Mouse (Mus musculus) heart, postnatal 36 days (tissue): ENCODE data around the gene Creb3l2. TPM values are rescaled to one million over a fixed set of nuclear protein-coding genes. Genes with fewer than 3 reads are reported as not detected.

Experiments used
- DNase-seq, 2 experiments: peaks; one replicate each; pipeline ENCODE4 v3.0.0; 2021 to 2022
- intact Hi-C: fragments of 180-260 bp; cut with DNase I; formaldehyde crosslinking; loops from one replicate; pipeline ENCODE4 v1.15.1; 2025
- total RNA-seq, 2 experiments: library from RNA; stranded (reverse); gene quantifications; 2 replicates each; pipeline ENCODE4 v1.2.3; 2021

Creb3l2 gene
- total RNA-seq, 2 experiments from 2014 or later: 21.5 to 22.6 TPM

DNA sequence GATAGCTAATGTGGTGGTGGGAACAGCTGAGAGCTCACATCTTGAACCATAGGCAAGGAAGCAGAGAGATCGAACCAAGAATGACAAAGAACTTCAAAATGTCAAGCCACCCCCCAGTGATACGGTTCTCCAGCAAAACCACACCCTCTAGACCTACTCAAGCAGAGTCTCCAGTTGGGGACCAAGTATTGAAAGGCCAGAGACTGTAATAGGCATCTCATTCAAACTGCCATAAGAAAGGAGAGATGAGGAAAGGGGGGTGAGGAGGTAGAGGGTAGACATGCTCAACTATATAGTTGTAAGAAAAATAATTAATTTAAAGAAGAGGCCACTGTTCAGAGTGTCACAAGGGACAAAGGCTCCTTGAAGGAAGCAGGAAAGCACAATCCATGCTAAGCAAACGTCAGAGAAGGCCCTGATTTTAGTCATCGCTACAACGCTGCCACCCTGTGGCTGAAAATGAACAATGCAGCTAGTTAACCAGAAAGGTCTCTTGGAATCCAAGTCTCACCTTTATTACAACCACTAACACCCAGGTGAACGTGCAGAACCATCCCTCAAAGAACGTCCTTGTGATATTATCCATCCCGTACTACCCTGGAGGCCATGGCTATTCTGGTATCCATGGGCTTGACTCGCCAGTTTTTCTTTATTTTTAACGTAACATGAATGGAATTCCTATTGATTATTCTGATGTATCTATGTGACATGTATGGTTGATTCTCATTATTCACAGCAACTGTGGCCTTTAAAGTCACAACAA, 5.9 kb upstream of the Creb3l2 start:
- intact Hi-C loops: loop anchor here (1.0 to 10.0 kb wide), 5 partner anchors 76 to 394 kb away; no protein-coding TSS in a partner anchor
- DNase-seq: peak; percentile 71 to 81

DNA sequence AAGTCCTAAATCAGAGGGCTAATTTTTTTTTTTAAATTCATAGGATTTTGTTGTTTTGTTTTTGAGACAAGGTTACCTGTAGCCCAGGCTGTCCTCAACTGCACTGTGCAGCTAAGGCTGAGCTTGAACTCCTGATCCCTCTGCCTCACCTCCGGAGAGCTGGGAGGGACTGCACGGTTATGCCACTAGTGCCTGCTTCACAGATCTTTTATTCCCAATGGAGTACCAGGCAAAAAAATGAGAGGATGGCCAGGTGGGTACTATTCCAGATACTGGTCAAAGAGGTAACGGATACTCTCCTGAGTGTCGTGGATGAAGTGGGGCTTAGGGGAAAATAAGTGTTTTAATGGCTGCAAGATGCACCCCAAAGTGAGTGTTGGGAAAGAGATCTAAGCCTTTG, 835 bp upstream of the Creb3l2 start:
- no peak for DNase-seq
- intact Hi-C loops: loop anchor here (10.0 kb wide), 1 partner anchor 238 kb away; no protein-coding TSS in a partner anchor

DNA sequence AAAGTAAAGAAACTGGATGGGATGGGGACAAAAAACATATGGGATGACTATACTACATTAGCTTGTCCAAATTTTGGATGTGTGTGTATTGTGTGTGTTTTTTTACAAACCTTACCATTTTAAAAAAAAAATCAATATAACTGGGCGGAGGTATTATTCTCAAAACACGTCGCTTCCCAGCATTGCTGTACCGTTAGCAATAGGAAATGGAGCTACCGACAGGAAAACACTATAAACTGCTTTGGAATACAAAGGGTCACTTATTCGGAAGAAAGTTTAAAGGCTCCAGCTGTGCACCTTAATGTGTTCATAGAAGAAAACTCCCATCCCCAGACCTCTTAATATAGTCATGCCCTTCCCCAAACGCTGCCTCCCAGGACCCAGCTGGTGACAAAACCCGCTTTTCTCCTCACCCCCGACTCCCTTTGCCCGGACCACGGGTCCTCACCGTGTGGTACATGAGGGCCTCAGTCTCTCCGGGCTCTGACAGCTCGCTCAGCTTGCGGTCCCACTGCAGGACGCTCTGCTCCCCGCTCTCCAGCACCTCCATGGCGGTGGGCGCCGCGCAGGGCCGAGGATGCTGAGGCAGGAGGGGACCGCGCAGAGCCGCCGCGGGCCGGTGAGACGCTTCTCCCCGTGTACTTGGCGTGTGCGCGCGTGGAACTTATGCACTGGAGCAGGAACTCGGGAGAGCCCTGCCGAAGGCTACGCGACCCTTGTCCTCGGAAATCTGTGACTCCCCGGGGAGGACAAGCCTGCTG, 515 bp downstream of the Creb3l2 start:
- intact Hi-C loops: loop anchor here (10.0 kb wide), 1 partner anchor 237 kb away; no protein-coding TSS in a partner anchor
- peak in 1 of 2 experiments; percentile 49 for DNase-seq

- intact Hi-C loops: loop anchor here (10.0 kb wide), 1 partner anchor 236 kb away; no protein-coding TSS in a partner anchor
- no peak for DNase-seq
These were observed 1.3 kb downstream of the Creb3l2 start for GRCm38 (mm10) chr6:37440491-37441250.

DNA sequence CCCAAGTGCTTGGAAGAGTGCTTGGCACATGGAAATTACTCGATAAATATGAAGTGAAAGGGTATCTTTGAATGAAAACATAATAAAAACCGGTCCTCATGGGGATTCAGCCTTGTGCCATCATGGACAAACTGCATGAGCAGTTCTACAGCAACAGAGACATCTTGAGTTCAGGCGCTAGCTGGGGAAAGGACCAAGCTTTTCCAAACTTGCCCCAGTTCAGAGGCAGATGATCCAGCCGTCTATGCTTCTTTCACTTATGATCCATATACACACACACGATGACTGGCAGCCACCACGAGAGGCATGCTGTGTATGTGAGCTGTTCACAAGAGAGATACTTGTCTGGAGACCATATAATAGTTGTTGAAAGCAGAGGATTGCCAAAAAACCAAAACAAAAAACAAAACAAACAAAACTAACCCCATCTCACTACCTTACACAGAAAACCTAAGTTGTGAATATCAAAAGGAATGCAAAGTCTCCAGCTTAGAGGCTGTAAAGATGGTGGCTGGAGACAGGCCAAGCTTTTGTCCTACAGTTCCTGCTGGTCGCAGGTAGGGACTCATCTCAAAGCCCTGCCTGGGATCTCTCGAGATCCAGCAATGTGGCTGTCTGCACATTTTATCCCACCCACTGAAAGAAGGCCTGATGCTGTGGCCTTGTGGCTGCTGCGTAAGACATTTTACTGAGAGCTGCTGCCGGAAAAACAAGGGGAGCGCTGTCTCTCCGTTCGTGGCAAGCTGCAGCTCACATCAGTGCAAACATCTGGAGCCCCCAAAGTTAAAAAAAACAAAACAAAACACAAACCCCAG, 2.1 kb downstream of the Creb3l2 start:
- DNase-seq: no peak
- intact Hi-C loops: loop anchor here (10.0 kb wide), 1 partner anchor 235 kb away; no protein-coding TSS in a partner anchor

- DNase-seq: no peak
These were observed 3.4 kb downstream of the Creb3l2 start for GRCm38 (mm10) chr6:37438510-37438909.

GRCm38 (mm10) chr6:37437086-37437485, 4.9 kb downstream of the Creb3l2 start:
- intact Hi-C loops: no loop called here
- DNase-seq: no peak

More at GRCm38 (mm10) chr6:37438510-37438909, 3.4 kb downstream of the Creb3l2 start:
- intact Hi-C loops: no loop called here

- intact Hi-C loops: no loop called here
- no peak for DNase-seq
These were observed 6.6 kb downstream of the Creb3l2 start for GRCm38 (mm10) chr6:37435391-37435790.

DNA sequence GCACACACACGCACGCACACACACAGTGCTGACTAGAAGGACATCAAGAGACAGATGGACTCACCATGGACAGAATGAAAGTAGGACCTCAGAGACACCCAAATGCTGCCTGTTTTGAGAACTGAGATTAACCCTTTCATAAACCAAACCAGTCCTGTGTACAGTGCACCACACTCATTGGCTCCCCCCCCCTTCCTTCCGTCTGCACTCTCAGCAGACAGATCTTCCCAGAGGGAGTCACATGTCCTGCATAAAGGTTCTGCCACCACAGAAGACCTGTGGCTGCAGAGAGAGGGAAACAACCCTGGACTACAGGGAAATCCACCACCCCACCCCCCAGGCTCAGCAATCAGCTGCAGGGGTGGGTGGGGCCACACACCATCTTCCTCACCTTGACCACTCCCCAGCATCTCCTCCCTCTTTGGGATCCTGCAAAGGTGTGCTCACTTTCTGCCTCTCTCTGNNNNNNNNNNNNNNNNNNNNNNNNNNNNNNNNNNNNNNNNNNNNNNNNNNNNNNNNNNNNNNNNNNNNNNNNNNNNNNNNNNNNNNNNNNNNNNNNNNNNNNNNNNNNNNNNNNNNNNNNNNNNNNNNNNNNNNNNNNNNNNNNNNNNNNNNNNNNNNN, 12.0 kb downstream of the Creb3l2 start:
- DNase-seq: no peak
- intact Hi-C loops: no loop called here

GRCm38 (mm10) chr6:37428947-37429346, 13.0 kb downstream of the Creb3l2 start:
- intact Hi-C loops: no loop called here

DNA sequence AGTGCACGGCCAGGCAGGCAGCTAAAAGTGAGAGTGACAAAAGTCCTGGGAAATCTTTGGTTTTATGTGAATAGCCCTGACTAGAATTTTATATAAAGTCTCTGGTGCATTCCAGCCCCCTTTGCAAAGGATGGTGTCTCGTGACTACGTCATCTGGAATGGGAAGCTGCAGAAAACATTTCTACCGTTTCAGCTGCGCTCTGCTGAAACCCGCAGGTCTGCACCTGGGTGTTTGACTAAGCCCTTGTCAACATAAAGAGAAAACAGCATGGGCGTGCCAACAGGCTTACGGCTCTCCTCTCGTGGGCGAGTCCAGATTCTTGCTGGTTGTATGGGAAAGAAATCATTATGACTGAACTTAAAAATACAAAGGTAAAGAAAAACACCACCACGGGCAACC, 13.9 kb downstream of the Creb3l2 start:
- intact Hi-C loops: no loop called here
- no peak for DNase-seq

More at GRCm38 (mm10) chr6:37428947-37429346, 13.0 kb downstream of the Creb3l2 start:
- no peak for DNase-seq

DNA sequence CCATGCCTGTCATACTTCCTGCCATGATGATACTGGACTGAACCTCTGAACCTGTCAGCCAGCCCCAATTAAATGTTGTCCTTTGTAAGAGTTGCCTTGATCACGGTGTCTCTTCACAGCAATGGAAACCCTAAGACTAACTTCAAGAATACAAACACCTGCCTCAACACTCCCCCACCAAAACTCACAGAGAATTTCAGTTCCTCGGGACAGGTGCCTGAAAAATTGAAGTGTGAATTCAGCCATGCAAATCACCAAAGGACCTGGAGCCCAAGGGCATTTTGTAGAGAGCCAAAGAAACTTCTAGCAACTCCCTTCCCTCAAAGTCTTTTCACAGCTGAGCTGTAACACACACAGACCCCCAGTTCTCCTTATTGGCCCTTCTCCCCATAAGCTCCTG, 15.3 kb downstream of the Creb3l2 start:
- DNase-seq: no peak
- intact Hi-C loops: no loop called here

GRCm38 (mm10) chr6:37425833-37426232, 16.1 kb downstream of the Creb3l2 start:
- intact Hi-C loops: no loop called here
- DNase-seq: no peak

DNA sequence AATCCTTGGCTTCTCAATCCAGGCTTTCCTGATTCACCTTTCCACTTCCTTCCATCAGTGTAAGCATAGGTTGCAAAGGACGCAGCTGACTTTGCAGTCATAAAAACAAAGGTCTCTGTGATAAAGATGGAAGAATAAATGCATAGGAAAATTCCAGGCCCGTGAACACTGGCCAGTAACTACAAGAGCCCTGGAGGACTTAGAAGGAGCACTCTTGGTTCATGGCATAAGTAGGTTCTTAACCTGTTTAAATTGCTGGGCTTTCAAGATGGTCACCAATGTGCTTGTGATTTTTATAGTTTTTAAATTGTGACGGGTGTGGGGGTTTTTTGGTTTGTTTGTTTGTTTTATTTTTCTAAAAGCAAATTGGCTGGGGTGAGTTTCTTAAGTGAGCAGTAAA, 16.9 kb downstream of the Creb3l2 start:
- intact Hi-C loops: no loop called here

GRCm38 (mm10) chr6:37424374-37424773, 17.6 kb downstream of the Creb3l2 start:
- intact Hi-C loops: no loop called here
- peak; percentile 60 to 64 for DNase-seq

More for the DNA sequence above, 16.9 kb downstream of the Creb3l2 start:
- DNase-seq: no peak

GRCm38 (mm10) chr6:37423386-37423785, 18.6 kb downstream of the Creb3l2 start:
- no peak for DNase-seq
- intact Hi-C loops: no loop called here

DNA sequence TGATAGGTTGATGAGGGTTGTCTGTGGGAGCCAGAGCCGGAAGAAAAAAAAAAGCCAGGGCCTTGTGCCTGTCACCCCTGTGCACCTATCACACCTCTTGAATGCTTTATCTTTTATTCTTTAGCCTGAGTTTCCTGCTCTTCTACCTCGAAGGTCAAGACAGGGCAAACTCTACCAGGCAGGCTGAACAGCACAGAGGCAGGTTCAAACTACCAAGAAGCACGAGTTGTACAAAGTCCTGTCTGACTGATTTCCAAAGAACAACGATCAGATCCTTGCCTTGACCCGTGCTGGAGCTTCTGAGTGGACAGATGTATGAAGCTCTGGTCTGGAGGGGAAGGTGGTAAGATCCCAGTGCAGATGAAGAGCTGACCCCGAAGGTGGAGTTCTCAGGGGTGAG, 20.8 kb downstream of the Creb3l2 start:
- intact Hi-C loops: no loop called here

GRCm38 (mm10) chr6:37419445-37419941, 22.5 kb downstream of the Creb3l2 start:
- intact Hi-C loops: no loop called here
- DNase-seq: peak; percentile 66 to 72

More for the DNA sequence above, 20.8 kb downstream of the Creb3l2 start:
- no peak for DNase-seq

DNA sequence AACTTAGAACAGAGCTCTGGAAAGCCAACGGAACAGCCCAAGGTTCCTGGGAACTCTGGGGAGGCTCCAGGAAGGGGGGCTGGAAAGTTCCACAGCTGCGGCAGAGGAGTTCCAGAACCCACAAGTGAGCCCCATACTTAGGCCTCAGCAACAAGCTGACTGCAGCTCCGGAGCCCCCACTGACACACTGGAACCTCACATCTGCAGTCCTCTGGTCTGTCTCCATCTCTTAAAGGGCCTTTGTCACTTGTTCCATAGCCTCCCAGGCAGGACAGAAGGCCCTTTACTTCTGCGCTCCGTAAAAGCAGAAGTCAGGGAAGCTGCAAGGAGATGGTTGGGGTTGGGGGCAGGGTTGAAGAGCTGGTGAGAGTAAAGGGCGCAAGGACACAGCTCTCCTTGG, 23.0 kb downstream of the Creb3l2 start:
- DNase-seq: no peak

More for the DNA sequence above, 23.0 kb downstream of the Creb3l2 start:
- intact Hi-C loops: no loop called here
